Mouse (Mus musculus): ENCODE measurements at regions not wholly inside any gene's neighbourhood (a gene's known extent, or its start where the extent isn't known, plus 50 kb on each side); places are given as distances from the start of the nearest gene placed in this dataset.

DNA sequence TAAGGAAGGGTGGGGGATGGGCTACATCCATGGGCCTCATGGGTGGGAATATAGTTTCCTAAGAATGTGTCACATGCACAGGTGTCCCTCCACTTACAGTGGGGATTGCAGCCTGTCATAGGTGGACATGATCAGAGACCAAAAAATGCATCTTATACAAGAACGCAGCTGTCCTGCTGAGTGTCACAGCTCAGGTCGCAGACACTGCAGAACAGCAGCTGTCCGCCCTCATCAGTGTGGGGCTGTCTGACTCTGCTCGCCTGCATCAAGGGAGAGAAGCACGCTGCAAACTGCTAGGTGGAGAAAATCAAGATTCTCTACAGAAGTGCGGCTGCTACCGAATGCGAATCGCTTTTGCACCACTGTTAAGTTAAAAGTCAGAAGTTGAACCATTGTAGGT is 158.6 kb upstream of the Csf3r start:
- TF ChIP-seq EP300 (IDR thresholded peaks at IDR 0.05; ENCODE audit: low read depth) (no peak), CTCF (IDR thresholded peaks at IDR 0.05; ENCODE audit: low read depth) (no peak)

All from liver, postnatal 0 days (tissue).